22 mouse cellular contexts compared by ENCODE assay signal in the genomic region with DNA sequence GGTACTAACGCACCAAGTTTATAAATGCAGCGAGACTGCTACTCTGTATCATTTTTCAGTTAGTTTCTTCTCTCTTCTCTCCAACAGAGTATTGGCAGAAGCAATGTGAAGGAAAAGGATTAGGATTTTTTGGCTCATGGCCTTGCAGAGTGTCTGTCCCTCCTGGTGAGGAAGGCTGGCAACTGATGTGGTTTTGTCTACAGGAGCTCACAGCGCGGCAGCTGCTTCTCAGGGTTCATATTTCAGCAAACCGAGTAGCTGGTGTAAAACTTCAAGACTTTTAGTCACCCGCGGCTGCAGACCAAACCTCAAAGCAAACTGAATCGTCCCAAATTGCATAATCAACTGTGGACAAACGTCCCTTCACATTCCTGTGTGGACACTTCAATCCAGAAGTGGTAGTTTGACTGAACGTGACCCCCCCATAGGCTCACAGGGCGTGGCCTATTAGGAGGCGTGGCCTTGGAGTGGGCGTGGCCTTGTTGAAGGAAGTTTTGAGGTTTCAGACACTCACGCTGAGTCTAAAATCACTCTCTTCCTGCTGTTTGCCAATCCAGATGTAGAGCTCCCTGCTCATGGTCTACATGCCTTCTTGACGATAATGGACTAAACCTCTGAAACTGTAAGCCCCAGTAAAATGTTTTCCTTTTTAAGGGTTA.
DNase-seq lines count a peak whose midpoint lies in the region; ATAC-seq and TF ChIP-seq lines count a peak whose summit lies in the region.
"Had no signal": no experiment of that assay in that cellular context is flagged by ENCODE, and none has a peak within 500 bp of the region (broad histone marks: within the 10 kb centered on the region; RNA-seq: fewer than 3 reads in every experiment).

No protein-coding gene starts in this region.

- no peak overlapping the region for H3K27ac ChIP-seq in heart, embryonic 11.5 days (ENCODE audit: low read depth, low read length)
- H3K27ac ChIP-seq: embryonic facial prominence, embryonic 12.5 days; hindbrain, postnatal 0 days; limb, embryonic 15.5 days; midbrain, embryonic 15.5 days had no signal

- H3K27me3 ChIP-seq in heart, embryonic 11.5 days (ENCODE audit: control insufficient read depth, insufficient read depth, low read length): no peaks in the 10 kb centered on the region
- H3K27me3 ChIP-seq: CH12.LX; embryonic facial prominence, embryonic 12.5 days; limb, embryonic 15.5 days; megakaryocyte, embryonic 14.5 days; midbrain, embryonic 15.5 days had no signal

- no peaks in the 10 kb centered on the region for H3K36me3 ChIP-seq in heart, embryonic 11.5 days (ENCODE audit: control insufficient read depth, insufficient read depth, low read length)
- H3K36me3 ChIP-seq: embryonic facial prominence, embryonic 12.5 days; limb, embryonic 15.5 days; midbrain, embryonic 15.5 days had no signal

- no peak for ATAC-seq in heart, embryonic 11.5 days (replicated peaks; ENCODE audit: insufficient number of reproducible peaks, low FRiP score, low TSS enrichment)
- ATAC-seq: hindbrain, postnatal 0 days; midbrain, embryonic 15.5 days had no signal

- 78% methylated on average over 15 of the region's 15 CpGs for WGBS in heart, embryonic 11.5 days (ENCODE audit: insufficient replicate concordance)
- WGBS in lung, adult 2 months: 59% methylated on average over 15 of the region's 15 CpGs

- no peak overlapping the region for H3K4me3 ChIP-seq in heart, embryonic 11.5 days (ENCODE audit: low read depth, low read length)
- no peak overlapping the region for H3K4me3 ChIP-seq in lung, adult 2 months (replicated peaks; ENCODE audit: extremely low read depth, low read depth, low read length)
- H3K4me3 ChIP-seq: embryonic facial prominence, embryonic 12.5 days; limb, embryonic 15.5 days; megakaryocyte, embryonic 14.5 days; midbrain, embryonic 15.5 days had no signal

- no peak for TF ChIP-seq CTCF in lung, adult 2 months (IDR thresholded peaks at IDR 0.05; ENCODE audit: insufficient read depth, low read length)

- no peak overlapping the region for H3K9ac ChIP-seq in heart, embryonic 11.5 days (ENCODE audit: low read depth, low read length)
- H3K9ac ChIP-seq: embryonic facial prominence, embryonic 12.5 days; limb, embryonic 15.5 days; midbrain, embryonic 15.5 days had no signal

- TF ChIP-seq POLR2A in lung, adult 2 months (IDR thresholded peaks at IDR 0.05; ENCODE audit: borderline replicate concordance, extremely low read depth, low read depth, low read length): no peak

- H3K4me2 ChIP-seq in heart, embryonic 11.5 days: no peak overlapping the region
- H3K4me2 ChIP-seq: embryonic facial prominence, embryonic 12.5 days; limb, embryonic 15.5 days; midbrain, embryonic 15.5 days had no signal

- no peaks in the 10 kb centered on the region for H3K4me1 ChIP-seq in heart, embryonic 11.5 days (ENCODE audit: control insufficient read depth, insufficient read depth, low read length)
- no peaks in the 10 kb centered on the region for H3K4me1 ChIP-seq in lung, adult 2 months (ENCODE audit: control insufficient read depth, insufficient read depth, low read length)
- H3K4me1 ChIP-seq: megakaryocyte, embryonic 14.5 days; midbrain, embryonic 15.5 days had no signal

- DNase-seq in cerebellum, postnatal 10 days: peak; percentile 28 to 57
- DNase-seq in cerebellum, postnatal 25 days: no peak
- peak; percentile 2 for DNase-seq in heart, adult 8-10 months (ENCODE audit: low spot score)
- peak; percentile 4 for DNase-seq in lung, adult 2 months
- DNase-seq in skeletal muscle tissue, adult 2 months (ENCODE audit: low read depth, low spot score): peak; percentile 9
- DNase-seq in left cerebral cortex, adult 8-10 months (ENCODE audit: low spot score in 2 of 2): no peak
- no peak for DNase-seq in ovary, adult 18-20 months (ENCODE audit: low spot score)
- DNase-seq: adrenal gland, adult 8-10 months; cerebellum, adult 11 months; cerebellum, postnatal 36 days; heart, postnatal 10 days; kidney, adult 11 months; kidney, postnatal 10 days; right cerebral cortex, adult 18-20 months; thymus, postnatal 14 days had no signal

- no peaks in the 10 kb centered on the region; the same call in 1 of the 2 replicates for H3K9me3 ChIP-seq in heart, embryonic 11.5 days (replicated peaks; ENCODE audit: control insufficient read depth, low read length)
- H3K9me3 ChIP-seq: embryonic facial prominence, embryonic 12.5 days; limb, embryonic 15.5 days; midbrain, embryonic 15.5 days had no signal

Comparison
In these comparisons a context has a peak if more than half of its experiments do, and no peak if none do; other contexts are left out.
1. DNase-seq: peak in cerebellum, postnatal 10 days (2 of 2), heart, adult 8-10 months (single experiment), lung, adult 2 months (single experiment) and skeletal muscle tissue, adult 2 months (single experiment); none in cerebellum, postnatal 25 days (0 of 2), left cerebral cortex, adult 8-10 months (0 of 2) and ovary, adult 18-20 months (single experiment).